Mouse (Mus musculus) myocyte (in vitro differentiated cells): ENCODE measurements around the gene Gm10024. TPM values are rescaled to one million over a fixed set of nuclear protein-coding genes. Genes with fewer than 3 reads are reported as not detected.
"Not testable (repeated sequence)": the region's sequence is repeated elsewhere in the genome, so short reads cannot be mapped to it uniquely, and the experiment has no call there.

ENCODE experiments used
- H3K27me3 ChIP-seq: one replicate; pipeline ENCODE4 v1.6.1; 2011; ENCODE audit not compliant: control insufficient read depth, insufficient read depth, insufficient read length
- H3K36me3 ChIP-seq: one replicate; pipeline ENCODE4 v1.6.1; 2011; ENCODE audit not compliant: control insufficient read depth, insufficient read depth
- H3K4me2 ChIP-seq: one replicate; pipeline ENCODE4 v1.6.1; 2011; ENCODE audit warnings: low read depth, control low read depth
- H3K4me3 ChIP-seq: one replicate; pipeline ENCODE4 v1.5.1; 2011; ENCODE audit warnings: mild to moderate bottlenecking, control low read depth, moderate library complexity
- H3K79me2 ChIP-seq: one replicate; pipeline ENCODE4 v1.6.1; 2011; ENCODE audit not compliant: control insufficient read depth, insufficient read depth
- H3ac ChIP-seq: one replicate; pipeline ENCODE4 v1.6.1; 2011; ENCODE audit not compliant: control insufficient read depth, insufficient read length
- CEBPB ChIP-seq: IDR thresholded peaks from 2 replicates; pipeline ENCODE4 v1.6.1; 2011; ENCODE audit warnings: mild to moderate bottlenecking, moderate library complexity; ENCODE audit not compliant: poor library complexity, insufficient read depth, severe bottlenecking
- MYOD1 ChIP-seq, 3 experiments: IDR thresholded peaks; one replicate each; pipeline ENCODE4 v1.6.1; 2011; ENCODE audit warnings: control low read depth in 2 of 3, low read depth in 2 of 3, mild to moderate bottlenecking in 2 of 3, moderate library complexity in 1 of 3; ENCODE audit not compliant: insufficient read length in 2 of 3, control insufficient read depth in 1 of 3
- MYOG ChIP-seq, 3 experiments: IDR thresholded peaks; one replicate each; pipeline ENCODE4 v1.6.1; 2011; ENCODE audit warnings: control low read depth in 2 of 3, low read depth in 2 of 3, mild to moderate bottlenecking in 2 of 3; ENCODE audit not compliant: insufficient read length in 2 of 3, control insufficient read depth in 1 of 3, insufficient read depth in 1 of 3
- POLR2A ChIP-seq: IDR thresholded peaks from one replicate; pipeline ENCODE4 v1.6.1; 2011; ENCODE audit warnings: low read depth, mild to moderate bottlenecking, control low read depth, moderate library complexity; ENCODE audit not compliant: insufficient read length
- TCF3 ChIP-seq: IDR thresholded peaks from one replicate; pipeline ENCODE4 v1.6.1; 2011; ENCODE audit warnings: low read depth, control low read depth; ENCODE audit not compliant: insufficient read length
- polyA plus RNA-seq: library from polyadenylated mRNA; unstranded; fragments of >200 nt; fragmentation: generic; extraction: Trizol; gene quantifications from one replicate; pipeline ENCODE4 v1.2.1, GENCODE M21; 2012; ENCODE audit warnings: missing spikeins

The Gm10024 gene
- polyA plus RNA-seq, 1 experiment, result not detected

- H3K4me3 ChIP-seq, H3K79me2 ChIP-seq, H3K4me2 ChIP-seq, H3ac ChIP-seq, H3K36me3 ChIP-seq: not testable (repeated sequence)
- peaks cover 12% of the 10 kb centered on the region for H3K27me3 ChIP-seq
- peak in 1 of 3 experiments; percentile 55 for TF ChIP-seq MYOG (IDR thresholded peaks at IDR 0.05; ENCODE audit: control insufficient read depth in 1 of 3, insufficient read depth in 1 of 3, insufficient read length in 2 of 3, low read depth in 2 of 3)
- peak in 2 of 3 experiments; percentile 16 to 71 for TF ChIP-seq MYOD1 (IDR thresholded peaks at IDR 0.05; ENCODE audit: control insufficient read depth in 1 of 3, insufficient read length in 2 of 3, low read depth in 2 of 3)
- TF ChIP-seq TCF3, result peak; percentile 57
Measured at GRCm38 (mm10) chr10:77741924-77742688, 30.8 kb downstream of the Gm10024 start, which contains the start of gene Gm18596. Gm18596 (minus strand) TSS chr10:77742638.

- H3ac ChIP-seq, result peak overlapping the region; percentile 3
Measured at GRCm38 (mm10) chr10:77750686-77751085, 39.4 kb downstream of the Gm10024 start.

GRCm38 (mm10) chr10:77751254-77751653 lies 40.0 kb downstream of the Gm10024 start, which contains the start of gene Gm9736:
Gm9736 (minus strand) TSS chr10:77751354.
- not testable (repeated sequence) for H3K79me2 ChIP-seq, H3K36me3 ChIP-seq

More at GRCm38 (mm10) chr10:77750686-77751085, 39.4 kb downstream of the Gm10024 start:
- H3K79me2 ChIP-seq, H3K4me2 ChIP-seq, H3K27me3 ChIP-seq, H3K4me3 ChIP-seq, H3K36me3 ChIP-seq: not testable (repeated sequence)

GRCm38 (mm10) chr10:77752312-77752711 lies 41.1 kb downstream of the Gm10024 start:
- not testable (repeated sequence) for H3ac ChIP-seq, H3K4me3 ChIP-seq, H3K36me3 ChIP-seq, H3K4me2 ChIP-seq, H3K27me3 ChIP-seq, H3K79me2 ChIP-seq

More at GRCm38 (mm10) chr10:77751254-77751653, 40.0 kb downstream of the Gm10024 start, which contains the start of gene Gm9736:
- H3K27me3 ChIP-seq, H3K4me2 ChIP-seq, H3K4me3 ChIP-seq: not testable (repeated sequence)
- peak within 1 kb of the TSS; percentile 3 for H3ac ChIP-seq

- H3K4me2 ChIP-seq, result no peak overlapping the region
- no peaks in the 10 kb centered on the region for H3K79me2 ChIP-seq
- H3K4me3 ChIP-seq, result no peak overlapping the region
- no peak for TF ChIP-seq POLR2A
- no peak for TF ChIP-seq CEBPB
- H3K27me3 ChIP-seq, result peaks cover 6% of the 10 kb centered on the region
- no peaks in the 10 kb centered on the region for H3K36me3 ChIP-seq
- no peak overlapping the region for H3ac ChIP-seq
Measured at GRCm38 (mm10) chr10:77753448-77753847, 42.2 kb downstream of the Gm10024 start.

- H3K27me3 ChIP-seq, H3K4me2 ChIP-seq, H3K4me3 ChIP-seq, H3K36me3 ChIP-seq, H3ac ChIP-seq, H3K79me2 ChIP-seq: not testable (repeated sequence)
Measured at GRCm38 (mm10) chr10:77759582-77759981, 48.3 kb downstream of the Gm10024 start, which contains the start of gene Gm3233. Gm3233 (minus strand) TSS chr10:77759682.

Other genes with a start within 250 kb of the Gm10024 start
- gene Fam207a, start 195.7 kb upstream of the Gm10024 start, polyA plus RNA-seq, result 34.4 TPM
- gene Itgb2, start 181.2 kb upstream of the Gm10024 start, polyA plus RNA-seq, result 1.3 TPM
- 237 TPM for gene Pttg1ip, start 129.7 kb upstream of the Gm10024 start, polyA plus RNA-seq
- 127 TPM for gene Sumo3, start 105.4 kb upstream of the Gm10024 start, polyA plus RNA-seq
- 8.8 TPM for gene Gm49325, start 105.3 kb upstream of the Gm10024 start, polyA plus RNA-seq
- 181 TPM for gene Ube2g2, start 89.2 kb upstream of the Gm10024 start, polyA plus RNA-seq
- not detected for gene Tspear, start 24.9 kb upstream of the Gm10024 start, polyA plus RNA-seq
- not detected for gene Gm19402, start 20.7 kb upstream of the Gm10024 start, polyA plus RNA-seq
- not detected for gene Gm9508, start 14.2 kb upstream of the Gm10024 start, polyA plus RNA-seq
- not detected for gene Gm10272, start 4.8 kb upstream of the Gm10024 start, polyA plus RNA-seq
- gene Gm10142, start 4.3 kb downstream of the Gm10024 start, polyA plus RNA-seq, result not detected
- gene Krtap12-1, start 9.1 kb downstream of the Gm10024 start, polyA plus RNA-seq, result not detected
- gene Gm10100, start 15.0 kb downstream of the Gm10024 start, polyA plus RNA-seq, result not detected
- not detected for gene Gm18596, start 31.2 kb downstream of the Gm10024 start, polyA plus RNA-seq
- gene Gm9736, start 39.9 kb downstream of the Gm10024 start, polyA plus RNA-seq, result not detected
- not detected for gene Gm3233, start 48.2 kb downstream of the Gm10024 start, polyA plus RNA-seq
- gene Gm3238, start 59.9 kb downstream of the Gm10024 start, polyA plus RNA-seq, result not detected
- gene Gm7138, start 65.5 kb downstream of the Gm10024 start, polyA plus RNA-seq, result not detected
- gene Gm3250, start 71.1 kb downstream of the Gm10024 start, polyA plus RNA-seq, result not detected
- not detected for gene Gm7137, start 76.7 kb downstream of the Gm10024 start, polyA plus RNA-seq
- gene Gm9639, start 83.6 kb downstream of the Gm10024 start, polyA plus RNA-seq, result not detected
- gene Gm19668, start 87.7 kb downstream of the Gm10024 start, polyA plus RNA-seq, result not detected
- gene Gm9507, start 100.4 kb downstream of the Gm10024 start, polyA plus RNA-seq, result not detected
- gene Gm2696, start 103.2 kb downstream of the Gm10024 start, polyA plus RNA-seq, result not detected
- not detected for gene Krtap10-4, start 115.6 kb downstream of the Gm10024 start, polyA plus RNA-seq
- gene Krtap10-10, start 124.5 kb downstream of the Gm10024 start, polyA plus RNA-seq, result not detected
- not detected for gene Gm36176, start 135.3 kb downstream of the Gm10024 start, polyA plus RNA-seq
- gene Gm10318, start 141.4 kb downstream of the Gm10024 start, polyA plus RNA-seq, result not detected
- gene Gm3285, start 150.5 kb downstream of the Gm10024 start, polyA plus RNA-seq, result not detected
- gene Lrrc3, start 191.1 kb downstream of the Gm10024 start, polyA plus RNA-seq, result 0.01 TPM